In the genomic region with DNA sequence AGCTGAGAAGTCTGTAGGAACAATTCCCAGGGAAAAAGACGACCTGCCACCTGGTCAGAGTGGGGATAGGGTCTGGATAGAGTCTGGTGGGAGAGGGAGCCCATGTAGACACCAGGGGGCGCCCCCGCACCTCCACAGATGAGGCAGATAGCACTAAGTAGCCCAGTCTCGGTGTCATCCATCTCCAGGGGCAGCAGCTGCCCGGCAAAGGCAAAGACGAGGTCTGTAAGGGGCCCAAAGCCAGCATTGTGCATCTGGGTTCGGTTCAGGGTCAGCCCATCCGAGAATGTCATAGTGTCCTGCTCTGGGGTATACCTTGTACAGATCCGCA, we compare ENCODE assay signal across 9 mouse cellular contexts. TPM values are rescaled to one million over a fixed set of nuclear protein-coding genes. Genes with fewer than 3 reads are reported as not detected.
DNase-seq lines count a peak whose midpoint lies in the region; ATAC-seq and TF ChIP-seq lines count a peak whose summit lies in the region.
"Had no signal": no experiment of that assay in that cellular context is flagged by ENCODE, and none has a peak within 500 bp of the region (broad histone marks: within the 10 kb centered on the region; RNA-seq: fewer than 3 reads in every experiment).

No protein-coding gene starts in this region.

- no peak for TF ChIP-seq POLR2A in thymus, adult 2 months (IDR thresholded peaks at IDR 0.05; ENCODE audit: control insufficient read depth, extremely low read depth, insufficient read depth, low read length, poor library complexity)

- peak; percentile 94 for TF ChIP-seq CTCF in kidney, postnatal 0 days (IDR thresholded peaks at IDR 0.05; ENCODE audit: low read depth)
- peak; percentile 92 for TF ChIP-seq CTCF in liver, postnatal 0 days (IDR thresholded peaks at IDR 0.05; ENCODE audit: low read depth)
- TF ChIP-seq CTCF in thymus, adult 2 months (IDR thresholded peaks at IDR 0.05; ENCODE audit: borderline replicate concordance, control insufficient read depth, extremely low read depth, insufficient read depth, low read length, poor library complexity) = peak; percentile 89

- no peak for TF ChIP-seq EP300 in liver, postnatal 0 days (IDR thresholded peaks at IDR 0.05; ENCODE audit: low read depth)

- H3K27ac ChIP-seq in kidney, postnatal 0 days = no peak overlapping the region
- no peak overlapping the region for H3K27ac ChIP-seq in liver, postnatal 0 days (ENCODE audit: low read depth)
- H3K27ac ChIP-seq in neural tube, embryonic 12.5 days = no peak overlapping the region
- no peak overlapping the region for H3K27ac ChIP-seq in thymus, adult 2 months (ENCODE audit: control insufficient read depth, insufficient read depth, low read length)

- H3K27me3 ChIP-seq in kidney, postnatal 0 days (ENCODE audit: insufficient read depth, low read length) = no peaks in the 10 kb centered on the region
- H3K27me3 ChIP-seq in liver, postnatal 0 days (ENCODE audit: insufficient read depth, low read length) = 0 out of 2 replicates have a peak, but pooled peaks cover 1% of the 10 kb centered on the region
- peaks cover 23% of the 10 kb centered on the region for H3K27me3 ChIP-seq in neural tube, embryonic 12.5 days (replicated peaks)
- H3K27me3 ChIP-seq in thymus, adult 2 months (ENCODE audit: control insufficient read depth, insufficient read depth, low read length) = no peaks in the 10 kb centered on the region

- ATAC-seq in kidney, postnatal 0 days (replicated peaks; ENCODE audit: low FRiP score, low read depth) = peak; percentile 45; the same call in 1 of the 2 replicates
- peak; percentile 37; the same call in 1 of the 2 replicates for ATAC-seq in liver, postnatal 0 days
- peak; percentile 86 for ATAC-seq in neural tube, embryonic 12.5 days (ENCODE audit: low FRiP score, low read depth)

- no peak overlapping the region for H3K4me2 ChIP-seq in kidney, postnatal 0 days (ENCODE audit: low read length)
- H3K4me2 ChIP-seq in liver, postnatal 0 days (ENCODE audit: low read depth, low read length) = no peak overlapping the region
- H3K4me2 ChIP-seq in neural tube, embryonic 12.5 days (replicated peaks) = no peak overlapping the region

- H3K9me3 ChIP-seq in kidney, postnatal 0 days (replicated peaks; ENCODE audit: low read length) = no peaks in the 10 kb centered on the region
- no peaks in the 10 kb centered on the region for H3K9me3 ChIP-seq in liver, postnatal 0 days (ENCODE audit: low read length)
- no peaks in the 10 kb centered on the region for H3K9me3 ChIP-seq in neural tube, embryonic 12.5 days

- no peak overlapping the region for H3K4me3 ChIP-seq in kidney, postnatal 0 days (replicated peaks; ENCODE audit: low read depth, low read length)
- no peak overlapping the region for H3K4me3 ChIP-seq in liver, postnatal 0 days (ENCODE audit: low read depth, low read length)
- H3K4me3 ChIP-seq in neural tube, embryonic 12.5 days = no peak overlapping the region
- no peak overlapping the region for H3K4me3 ChIP-seq in thymus, adult 2 months (ENCODE audit: control insufficient read depth, insufficient read depth, low read length)

- H3K9ac ChIP-seq in kidney, postnatal 0 days (ENCODE audit: low read depth, low read length) = no peak overlapping the region
- no peak overlapping the region for H3K9ac ChIP-seq in liver, postnatal 0 days (replicated peaks)
- no peak overlapping the region for H3K9ac ChIP-seq in neural tube, embryonic 12.5 days

- peak; percentile 88 for DNase-seq in CD4-positive, CD25-positive, alpha-beta regulatory T cell, adult 2 months (ENCODE audit: low read depth, low spot score)
- peak; percentile 89 for DNase-seq in adrenal gland, postnatal 10 days
- DNase-seq in embryo, embryonic 11 days = peak; percentile 86
- peak; percentile 76 for DNase-seq in heart, adult 8-10 months (ENCODE audit: low spot score)
- peak; percentile 91 for DNase-seq in kidney, postnatal 0 days (ENCODE audit: low spot score)
- DNase-seq in liver, postnatal 0 days = peak; percentile 86
- peak; percentile 84 for DNase-seq in thymus, adult 2 months

- peaks cover 18% of the 10 kb centered on the region for H3K4me1 ChIP-seq in kidney, postnatal 0 days (replicated peaks; ENCODE audit: insufficient read depth, low read length)
- peaks cover 35% of the 10 kb centered on the region for H3K4me1 ChIP-seq in liver, postnatal 0 days (ENCODE audit: insufficient read depth)
- peaks cover 15% of the 10 kb centered on the region for H3K4me1 ChIP-seq in neural tube, embryonic 12.5 days
- H3K4me1 ChIP-seq in thymus, adult 2 months (replicated peaks; ENCODE audit: control insufficient read depth, insufficient read depth, low read length) = peaks cover 24% of the 10 kb centered on the region

- WGBS in kidney, postnatal 0 days = 13% methylated on average over 9 of the region's 9 CpGs
- 9% methylated on average over 9 of the region's 9 CpGs for WGBS in liver, postnatal 0 days (ENCODE audit: insufficient replicate concordance)
- 15% methylated on average over 9 of the region's 9 CpGs for WGBS in neural tube, embryonic 12.5 days
- WGBS in thymus, adult 2 months = 22% methylated on average over 9 of the region's 9 CpGs

- H3K36me3 ChIP-seq in kidney, postnatal 0 days (ENCODE audit: insufficient read depth, low read length) = peaks cover 12% of the 10 kb centered on the region
- H3K36me3 ChIP-seq in liver, postnatal 0 days (replicated peaks; ENCODE audit: insufficient read depth, low read length) = no peaks in the 10 kb centered on the region
- 0 out of 2 replicates have a peak, but pooled peaks cover 4% of the 10 kb centered on the region for H3K36me3 ChIP-seq in neural tube, embryonic 12.5 days
- no peaks in the 10 kb centered on the region for H3K36me3 ChIP-seq in thymus, adult 2 months (ENCODE audit: control insufficient read depth, insufficient read depth, low read length)

RNA-seq across cellular contexts. Expression of gene Itgb7, which starts 7.5 kb away (rescaled TPM):
- 1 to 10 TPM; 6.4 to 7.1 TPM for total RNA-seq in adrenal gland, postnatal 10 days (2021)
- 1 to 10 TPM in 2 of 4 experiments, under 1 TPM in 2; 0.82 to 3.2 (median 1.5) TPM for total RNA-seq in heart, adult 8-10 months (2022)
- 0.69 and 1.2 TPM in 2 replicates for polyA plus RNA-seq in kidney, postnatal 0 days (2015; fragmentation: Nextera tagmentation; extraction: Ambion mirVana)
- 5.8 and 8.6 TPM in 2 replicates for polyA plus RNA-seq in liver, postnatal 0 days (2015; fragmentation: Nextera tagmentation; extraction: Ambion mirVana)
- polyA plus RNA-seq in neural tube, embryonic 12.5 days (2016; fragmentation: Nextera tagmentation; extraction: Ambion mirVana) = 0.29 and 0.79 TPM in 2 replicates
- 72.6 and 82.8 TPM in 2 replicates for polyA plus RNA-seq in thymus, adult 2 months (2012; rRNA removed)

RNA-seq across cellular contexts. Expression of gene Rarg, which starts 18.1 kb away (rescaled TPM):
- 10 to 100 TPM; 22.7 to 30.3 TPM for total RNA-seq in adrenal gland, postnatal 10 days (2021)
- total RNA-seq in heart, adult 8-10 months (2022) = 10 to 100 TPM; 15.3 to 20.6 (median 17.3) TPM
- polyA plus RNA-seq in kidney, postnatal 0 days (2015; fragmentation: Nextera tagmentation; extraction: Ambion mirVana) = 23.2 and 23.5 TPM in 2 replicates
- polyA plus RNA-seq in liver, postnatal 0 days (2015; fragmentation: Nextera tagmentation; extraction: Ambion mirVana) = 2.4 and 2.6 TPM in 2 replicates
- 15.4 and 18.7 TPM in 2 replicates for polyA plus RNA-seq in neural tube, embryonic 12.5 days (2016; fragmentation: Nextera tagmentation; extraction: Ambion mirVana)
- polyA plus RNA-seq in thymus, adult 2 months (2012; rRNA removed) = 18.9 and 23.7 TPM in 2 replicates

RNA-seq across cellular contexts. Expression of gene Gm9918, which starts 31.1 kb away (rescaled TPM):
- total RNA-seq in adrenal gland, postnatal 10 days (2021) = not detected
- total RNA-seq in heart, adult 8-10 months (2022) = not detected
- 0.23 and 0.38 TPM in 2 replicates for polyA plus RNA-seq in kidney, postnatal 0 days (2015; fragmentation: Nextera tagmentation; extraction: Ambion mirVana)
- polyA plus RNA-seq in liver, postnatal 0 days (2015; fragmentation: Nextera tagmentation; extraction: Ambion mirVana) = not detected in 2 replicates
- polyA plus RNA-seq in neural tube, embryonic 12.5 days (2016; fragmentation: Nextera tagmentation; extraction: Ambion mirVana) = 0.09 and 0.23 TPM in 2 replicates
- polyA plus RNA-seq in thymus, adult 2 months (2012; rRNA removed) = 0.30 and 0.31 TPM in 2 replicates
- total RNA-seq: hematopoietic stem cell, adult 5-6 weeks had no signal

RNA-seq across cellular contexts. Expression of gene Csad, which starts 34.7 kb away (rescaled TPM):
- 100 to 1,000 TPM; 155 to 156 TPM for total RNA-seq in adrenal gland, postnatal 10 days (2021)
- 10 to 100 TPM; 14.2 to 18.9 (median 16.2) TPM for total RNA-seq in heart, adult 8-10 months (2022)
- polyA plus RNA-seq in kidney, postnatal 0 days (2015; fragmentation: Nextera tagmentation; extraction: Ambion mirVana) = 142 TPM in 2 replicates
- polyA plus RNA-seq in liver, postnatal 0 days (2015; fragmentation: Nextera tagmentation; extraction: Ambion mirVana) = 224 and 243 TPM in 2 replicates
- polyA plus RNA-seq in neural tube, embryonic 12.5 days (2016; fragmentation: Nextera tagmentation; extraction: Ambion mirVana) = 46.7 and 48.3 TPM in 2 replicates
- polyA plus RNA-seq in thymus, adult 2 months (2012; rRNA removed) = 77.6 and 82.1 TPM in 2 replicates

RNA-seq across cellular contexts. Expression of gene Zfp740, which starts 36.2 kb away (rescaled TPM):
- total RNA-seq in adrenal gland, postnatal 10 days (2021) = 10 to 100 TPM; 66.7 to 84.9 TPM
- 10 to 100 TPM; 31.5 to 40.0 (median 35.5) TPM for total RNA-seq in heart, adult 8-10 months (2022)
- polyA plus RNA-seq in kidney, postnatal 0 days (2015; fragmentation: Nextera tagmentation; extraction: Ambion mirVana) = 45.4 and 49.0 TPM in 2 replicates
- 10.7 and 11.6 TPM in 2 replicates for polyA plus RNA-seq in liver, postnatal 0 days (2015; fragmentation: Nextera tagmentation; extraction: Ambion mirVana)
- 98.3 and 105 TPM in 2 replicates for polyA plus RNA-seq in neural tube, embryonic 12.5 days (2016; fragmentation: Nextera tagmentation; extraction: Ambion mirVana)
- polyA plus RNA-seq in thymus, adult 2 months (2012; rRNA removed) = 69.6 and 71.9 TPM in 2 replicates
